Mouse (Mus musculus) urinary bladder, postnatal 36 days (tissue): ENCODE measurements around the gene Adra2a.

Source experiments
- DNase-seq, 2 experiments: peaks; one replicate each; pipeline ENCODE4 v3.0.0; 2022; ENCODE audit warnings: low spot score in 2 of 2, mixed read lengths in 1 of 2

Gene Adra2a

DNA sequence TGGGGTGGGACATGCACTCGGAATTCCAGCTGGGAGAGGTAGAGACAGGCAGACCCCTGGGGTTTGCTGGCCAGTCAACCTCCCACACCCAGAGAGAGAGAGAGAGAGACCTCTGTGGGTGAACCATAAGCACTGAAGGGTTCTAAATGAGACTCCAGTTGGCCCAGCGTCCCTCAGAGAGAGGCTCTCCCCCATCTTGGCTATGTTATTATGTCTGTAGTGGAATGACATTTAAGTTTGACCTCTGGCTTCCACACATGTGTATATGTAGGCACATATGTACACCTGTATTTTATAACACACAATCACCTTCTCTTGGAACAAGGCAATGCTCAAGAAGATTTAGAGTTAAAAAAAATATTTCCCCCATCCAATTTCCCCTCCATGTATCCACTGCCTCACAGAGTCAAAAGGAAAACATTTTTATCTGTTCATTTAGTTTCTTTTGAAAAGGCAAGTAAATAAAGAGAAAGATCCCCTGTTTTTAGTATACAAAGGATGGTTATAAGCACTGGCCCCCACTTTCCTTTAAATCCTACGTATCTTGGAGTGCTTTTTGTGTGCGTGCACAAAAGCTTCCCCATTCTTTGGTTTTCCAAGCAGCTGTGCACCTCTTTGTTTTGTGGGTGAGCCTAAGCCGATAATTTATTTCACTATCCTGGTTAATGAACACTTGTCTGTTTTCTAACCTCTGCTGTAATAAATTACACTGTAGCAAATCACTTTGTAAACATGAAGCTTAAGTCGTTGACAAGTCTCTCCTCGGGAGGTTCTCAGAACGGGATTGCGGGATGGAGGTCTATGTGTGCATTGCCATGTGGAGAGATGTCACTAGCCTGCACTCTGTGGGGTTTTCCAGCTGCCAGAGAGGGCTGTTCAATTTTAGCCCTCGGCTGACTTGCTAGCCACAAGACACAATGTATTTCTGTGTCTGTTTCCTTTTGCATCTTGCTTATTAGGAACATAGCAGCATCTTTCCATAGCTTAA lies 32.7 kb downstream of the Adra2a start:
- no peak for DNase-seq

DNA sequence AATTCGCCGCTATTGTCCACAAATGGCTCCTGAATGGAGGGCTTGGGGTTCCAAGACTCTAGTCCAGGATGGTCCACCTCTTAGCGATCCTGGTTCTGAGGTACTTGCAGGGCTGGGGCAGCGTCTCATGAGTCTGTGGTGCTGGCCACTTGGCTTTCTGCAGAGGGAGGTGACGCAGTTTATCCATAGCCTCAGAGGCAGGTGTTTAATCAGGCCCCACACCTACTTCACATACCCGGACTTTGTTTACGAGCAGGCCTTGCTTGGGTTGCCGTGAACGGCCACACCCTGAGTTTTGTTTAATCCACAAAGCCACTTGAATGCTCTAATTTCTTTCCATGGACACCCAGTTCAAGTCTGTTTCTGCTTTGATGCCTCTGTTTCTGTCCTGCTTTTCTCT lies 37.4 kb downstream of the Adra2a start:
- no peak for DNase-seq

DNA sequence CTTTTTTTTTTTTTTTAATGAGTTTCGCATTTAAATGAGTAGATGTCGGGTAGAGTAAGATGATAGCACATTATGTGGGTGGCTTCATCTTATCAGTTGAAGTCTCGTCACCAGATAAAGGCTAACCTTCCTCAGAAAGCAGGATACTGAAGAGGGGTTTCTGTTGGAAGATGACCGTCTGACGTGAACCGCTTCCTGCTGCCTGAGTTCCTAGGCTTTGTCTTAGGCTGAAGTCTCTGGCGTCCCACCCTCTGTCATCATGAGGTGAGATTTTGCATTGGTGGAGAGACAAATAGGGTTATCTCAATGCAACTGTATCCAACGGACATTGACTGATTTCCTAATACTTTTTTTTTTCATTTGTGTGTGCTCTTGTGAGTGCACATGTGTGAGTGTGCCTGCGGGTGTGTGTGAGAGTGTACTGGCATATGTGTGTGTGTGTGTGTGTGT lies 37.8 kb downstream of the Adra2a start:
- no peak for DNase-seq

DNA sequence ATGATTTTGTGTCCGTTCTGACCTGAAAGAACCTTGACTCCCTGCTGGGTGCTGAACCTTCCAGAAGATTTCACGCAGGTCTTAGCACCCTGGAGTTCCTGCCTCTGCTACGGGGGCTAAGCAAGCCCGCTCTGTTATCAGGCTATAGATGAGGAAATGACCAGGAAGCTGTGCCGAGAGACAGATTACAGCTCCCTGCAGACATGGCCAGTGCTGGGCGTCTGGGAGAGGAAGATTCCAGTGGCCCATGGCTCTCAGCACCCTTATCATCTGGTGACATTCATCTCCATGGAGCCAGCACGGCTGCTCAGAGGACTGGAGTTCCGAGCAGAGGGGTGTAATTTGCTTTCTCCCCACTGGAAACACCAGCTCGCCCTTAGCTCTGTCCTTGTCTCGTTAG lies 43.4 kb downstream of the Adra2a start:
- DNase-seq, result no peak

DNA sequence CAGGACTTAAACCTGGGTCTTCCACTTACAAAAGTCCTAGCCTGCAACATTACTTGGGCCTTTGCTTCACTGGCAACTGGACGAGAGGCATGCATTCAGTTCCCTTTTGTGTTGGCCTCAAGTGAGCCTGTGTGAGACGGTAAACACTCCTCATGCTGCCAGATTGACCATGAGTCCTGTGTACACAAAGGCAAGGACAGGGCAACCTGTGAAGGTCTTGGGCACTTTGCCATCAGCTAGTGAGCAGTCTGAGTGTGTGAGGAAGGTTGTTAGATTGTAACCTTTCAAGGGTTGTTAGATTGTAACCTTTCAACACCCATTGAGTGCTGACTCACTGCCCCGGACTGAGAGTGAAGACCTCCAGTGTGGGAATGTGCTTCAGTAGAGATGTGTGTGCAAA lies 49.6 kb downstream of the Adra2a start:
- no peak for DNase-seq

DNA sequence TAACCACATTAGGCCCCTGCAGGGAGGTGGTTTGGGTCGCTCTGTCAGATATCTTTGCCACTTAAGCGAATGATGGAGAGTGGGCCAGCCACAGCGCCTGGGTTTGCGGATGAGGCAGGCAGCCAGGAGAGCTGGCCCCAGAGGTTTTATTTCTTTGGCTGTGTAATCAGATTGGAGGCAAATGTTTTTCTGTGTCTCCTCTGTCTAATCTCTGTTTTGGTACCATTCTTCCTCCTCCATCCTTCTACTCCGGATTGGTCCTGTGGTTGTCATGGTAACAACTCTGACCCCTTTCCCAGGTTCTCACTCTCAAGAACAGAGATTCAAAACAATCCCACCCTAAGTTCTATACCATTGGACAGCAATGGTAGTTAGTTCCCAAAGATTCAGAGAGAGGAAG lies 51.8 kb downstream of the Adra2a start:
- DNase-seq, result no peak

DNA sequence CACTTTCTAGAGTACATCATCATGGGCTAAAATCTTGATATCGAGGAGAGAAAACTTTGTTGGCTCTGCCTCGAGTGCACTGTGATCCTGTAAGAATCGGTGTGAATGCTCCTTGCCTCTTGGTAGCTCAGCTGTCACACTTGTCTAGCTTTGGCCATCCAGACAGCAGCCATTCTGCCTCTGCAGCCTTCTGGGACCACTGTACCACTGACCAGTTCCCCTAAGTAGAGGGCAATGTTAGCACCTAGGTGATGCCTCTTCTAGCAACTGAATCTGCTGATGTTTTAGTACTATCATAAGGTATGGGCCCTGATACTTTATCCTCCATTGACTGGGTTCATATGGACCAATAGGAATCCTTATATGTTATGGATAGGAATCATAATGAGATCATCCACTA lies 54.4 kb downstream of the Adra2a start:
- no peak for DNase-seq
